Mouse (Mus musculus) heart, embryonic 11.5 days (tissue): ENCODE measurements around the gene Nrtn. TPM values are rescaled to one million over a fixed set of nuclear protein-coding genes. Genes with fewer than 3 reads are reported as not detected.
A peak's percentile ranks its signal among the peaks of the same experiment; 100 is the strongest.

ENCODE experiments used
- ATAC-seq: fragments of 200-750 bp; cut with Nextera tagmentation; replicated peaks from 2 replicates; pipeline ENCODE4 v1.8.0; 2017; ENCODE audit warnings: moderate library complexity; ENCODE audit not compliant: insufficient number of reproducible peaks, low FRiP score, low TSS enrichment
- H3K27ac ChIP-seq: fragments of 300-500 bp; sonication (generic); 2 replicates; pipeline ENCODE4 v1.5.1; 2014; ENCODE audit warnings: mild to moderate bottlenecking, low read depth, low read length
- H3K27me3 ChIP-seq: fragments of 300-500 bp; sonication (generic); 2 replicates; pipeline ENCODE4 v1.6.1; 2014; ENCODE audit warnings: mild to moderate bottlenecking, low read length, mixed read lengths; ENCODE audit not compliant: control insufficient read depth, insufficient read depth
- H3K36me3 ChIP-seq: fragments of 300-500 bp; sonication (generic); 2 replicates; pipeline ENCODE4 v1.6.1; 2014; ENCODE audit warnings: mild to moderate bottlenecking, low read length, moderate library complexity, mixed read lengths; ENCODE audit not compliant: control insufficient read depth, insufficient read depth
- H3K4me1 ChIP-seq: fragments of 300-500 bp; sonication (generic); 2 replicates; pipeline ENCODE4 v1.6.1; 2014; ENCODE audit warnings: low read length; ENCODE audit not compliant: control insufficient read depth, insufficient read depth
- H3K4me2 ChIP-seq: fragments of 300-500 bp; sonication (generic); 2 replicates; pipeline ENCODE4 v1.6.1; 2014; ENCODE audit warnings: mild to moderate bottlenecking, moderate library complexity
- H3K4me3 ChIP-seq: fragments of 300-500 bp; sonication (generic); 2 replicates; pipeline ENCODE4 v1.5.1; 2014; ENCODE audit warnings: low read depth, low read length
- H3K9ac ChIP-seq: fragments of 300-500 bp; sonication (generic); 2 replicates; pipeline ENCODE4 v1.6.1; 2014; ENCODE audit warnings: mild to moderate bottlenecking, low read depth, low read length, moderate library complexity
- H3K9me3 ChIP-seq: fragments of 300-500 bp; sonication (generic); replicated peaks from 2 replicates; pipeline ENCODE4 v1.6.1; 2016; ENCODE audit warnings: low read length; ENCODE audit not compliant: control insufficient read depth
- WGBS: fragments of 180-500 bp; shearing (Covaris S2); extraction: QIAGEN DNeasy Blood & Tissue Kit; methylation state at CpG from one replicate; pipeline ENCODE4 v1.1.7; 2014; ENCODE audit not compliant: insufficient replicate concordance; 5-methylcytosine and 5-hydroxymethylcytosine counted together
- polyA plus RNA-seq: library from polyadenylated mRNA; unstranded; fragments of >200 nt; fragmentation: Nextera tagmentation; extraction: Ambion mirVana; gene quantifications from 2 replicates; pipeline ENCODE4 v1.2.1, GENCODE M21; 2014

The Nrtn gene
- polyA plus RNA-seq, 1 experiment from 2014 or later: 5.2 TPM

DNA sequence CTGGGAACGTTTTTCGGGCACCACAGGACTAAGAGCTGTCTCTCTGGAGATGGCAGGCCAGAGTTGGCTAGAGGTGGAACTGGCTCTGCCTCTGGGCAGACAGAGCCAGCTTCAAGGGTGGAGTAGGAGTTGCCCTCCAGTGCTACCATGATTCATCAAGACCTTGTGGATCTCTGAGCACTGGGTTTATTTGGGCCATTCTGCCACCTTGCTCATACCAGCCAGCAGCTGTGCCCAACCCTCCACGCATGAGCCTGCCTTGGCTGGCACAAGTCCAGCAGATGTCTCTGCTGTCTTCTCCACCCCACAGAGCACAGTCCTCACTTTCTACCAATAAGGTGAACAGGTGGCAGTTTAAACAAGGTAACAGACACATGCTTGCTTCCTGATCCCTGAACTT, 31.6 kb upstream of the Nrtn start:
- 61% methylated on average over 3 of the region's 3 CpGs for WGBS
- Histone ChIP-seq H3K9me3 (no peaks in the 10 kb centered on the region), H3K4me2 (no peak overlapping the region), H3K27ac (no peak overlapping the region), H3K4me1 (peaks cover 10% of the 10 kb centered on the region; the same call in 1 of the 2 replicates), H3K9ac (peak overlapping the region; percentile 43; the same call in 1 of the 2 replicates), H3K36me3 (no peaks in the 10 kb centered on the region), H3K27me3 (no peaks in the 10 kb centered on the region), H3K4me3 (no peak overlapping the region)
- ATAC-seq: no peak

DNA sequence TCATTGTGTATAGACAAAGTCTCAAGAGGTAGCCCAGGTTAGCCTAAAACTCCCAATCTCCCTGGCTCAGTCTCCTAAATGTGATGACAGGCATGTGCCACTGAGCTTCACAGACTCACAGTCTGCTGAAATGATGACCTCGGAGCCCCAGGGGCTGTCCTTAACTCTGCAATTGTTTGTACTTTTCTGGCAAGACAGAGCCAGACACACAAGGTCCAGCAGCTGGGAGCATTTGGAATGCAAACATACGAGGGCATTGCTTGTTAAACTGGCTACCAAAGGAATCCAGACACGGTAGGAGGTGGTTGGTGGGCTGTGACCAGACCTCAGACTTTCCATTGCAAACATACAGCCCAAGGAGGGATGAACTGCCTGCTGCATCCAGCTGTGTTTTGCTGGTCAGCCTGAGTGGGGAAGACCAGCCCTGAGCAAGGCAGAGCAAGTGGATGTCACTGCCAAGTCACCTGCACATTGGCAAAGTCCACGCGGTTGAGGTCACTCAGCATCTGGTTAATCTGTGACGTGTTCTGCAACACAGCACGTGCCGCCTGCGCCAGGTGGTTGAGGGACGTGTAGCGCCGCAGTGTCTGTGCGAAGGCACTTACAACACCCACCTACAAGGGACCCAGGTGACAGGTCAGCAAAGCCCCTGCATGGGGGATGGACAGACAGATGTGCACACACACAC, 23.1 kb upstream of the Nrtn start:
- no peak overlapping the region for H3K27ac ChIP-seq
- no peak overlapping the region for H3K4me2 ChIP-seq
- no peaks in the 10 kb centered on the region for H3K27me3 ChIP-seq
- peaks cover 21% of the 10 kb centered on the region for H3K4me1 ChIP-seq
- peaks cover 5% of the 10 kb centered on the region for H3K36me3 ChIP-seq
- no peak overlapping the region for H3K9ac ChIP-seq
- no peak for ATAC-seq
- 73% methylated on average over 13 of the region's 13 CpGs for WGBS
- no peak overlapping the region for H3K4me3 ChIP-seq
- H3K9me3 ChIP-seq: no peaks in the 10 kb centered on the region; the same call in 1 of the 2 replicates

DNA sequence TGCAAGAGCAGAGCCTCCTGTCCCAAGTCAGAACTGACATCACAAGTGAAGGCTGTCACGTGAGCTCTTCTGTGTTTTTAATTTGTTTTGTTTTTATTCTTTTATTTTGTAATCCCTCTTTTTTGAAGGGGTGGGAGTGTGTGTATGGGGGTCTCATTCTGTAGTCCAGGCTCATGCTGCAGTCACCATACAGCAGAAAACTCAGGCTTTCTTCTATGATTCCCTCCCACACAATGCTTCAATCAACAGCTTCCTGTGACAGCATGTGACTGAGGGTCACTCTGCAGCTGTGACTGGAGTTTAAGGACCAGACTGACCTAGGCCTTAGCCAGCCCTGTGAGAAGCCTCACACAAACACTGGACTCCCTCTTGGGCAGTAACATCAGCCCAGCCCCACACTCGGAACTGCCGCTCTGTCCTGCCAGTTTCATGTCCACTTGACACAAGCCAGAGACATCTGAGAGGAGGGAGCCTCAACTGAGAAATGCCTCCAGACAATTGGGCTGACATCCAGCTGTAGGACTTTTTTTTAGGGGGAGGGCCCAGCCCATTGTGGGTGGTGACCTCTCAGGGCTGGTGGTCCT, 21.5 kb upstream of the Nrtn start:
- 33% methylated on average over 3 of the region's 3 CpGs for WGBS
- Histone ChIP-seq H3K4me1 (peaks cover 23% of the 10 kb centered on the region), H3K9me3 (no peaks in the 10 kb centered on the region; the same call in 1 of the 2 replicates), H3K4me3 (no peak overlapping the region), H3K27me3 (no peaks in the 10 kb centered on the region), H3K27ac (peak overlapping the region; percentile 74), H3K36me3 (peaks cover 5% of the 10 kb centered on the region), H3K4me2 (no peak overlapping the region), H3K9ac (no peak overlapping the region)
- ATAC-seq: peak; percentile 70

DNA sequence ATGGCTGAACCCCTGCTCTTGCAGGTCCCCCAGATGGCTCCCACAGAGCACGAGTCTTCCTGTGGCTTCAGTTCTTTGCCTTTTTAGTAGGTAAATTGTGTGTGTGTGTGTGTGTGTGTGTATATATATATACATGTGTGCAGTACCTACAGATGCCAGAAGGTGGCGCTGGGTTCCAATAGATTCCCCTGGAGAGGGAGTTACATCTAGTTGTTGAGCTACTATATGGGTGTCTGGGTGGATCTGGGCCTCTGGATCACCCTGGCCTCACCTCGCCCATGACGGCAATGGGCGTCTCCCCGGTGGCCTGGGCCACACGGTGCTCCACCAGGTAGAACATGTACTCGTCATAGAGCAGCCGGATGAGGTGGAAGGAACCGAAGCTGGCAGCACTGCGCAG, 20.2 kb upstream of the Nrtn start:
- Histone ChIP-seq H3K4me3 (no peak overlapping the region), H3K4me2 (no peak overlapping the region), H3K27me3 (no peaks in the 10 kb centered on the region), H3K4me1 (peaks cover 27% of the 10 kb centered on the region), H3K9ac (no peak overlapping the region), H3K27ac (no peak overlapping the region), H3K9me3 (no peaks in the 10 kb centered on the region; the same call in 1 of the 2 replicates), H3K36me3 (peaks cover 5% of the 10 kb centered on the region)
- no peak for ATAC-seq
- 89% methylated on average over 11 of the region's 11 CpGs for WGBS

DNA sequence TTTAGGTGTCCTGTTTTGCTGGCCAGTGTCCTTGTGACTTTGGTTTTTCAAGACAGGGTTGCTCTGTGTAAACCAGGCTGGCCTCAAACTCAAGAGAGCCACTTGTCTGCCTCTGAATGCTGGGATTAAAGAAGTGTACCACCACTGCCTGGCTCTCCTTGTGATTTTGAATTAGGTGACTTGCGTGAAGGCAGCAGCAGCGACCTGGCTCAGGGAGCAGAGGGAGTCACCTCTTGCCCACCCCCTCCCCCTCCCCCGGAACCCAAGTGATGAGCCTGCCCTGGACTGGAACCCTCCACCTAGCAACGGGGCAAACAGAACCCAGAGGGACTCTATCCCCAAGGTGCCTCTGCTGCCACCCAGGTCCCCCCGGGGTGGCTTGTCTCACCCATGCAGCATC, 12.6 kb upstream of the Nrtn start, which contains the start of gene Prr22:
TSS of gene Prr22 (plus strand) at position 301 of the 400 bp plus-strand sequence.
- no peak for ATAC-seq
- Histone ChIP-seq H3K4me2 (no peak within 1 kb of the TSS), H3K9ac (no peak within 1 kb of the TSS), H3K4me3 (no peak within 1 kb of the TSS), H3K36me3 (peaks cover 26% of the 10 kb centered on the region), H3K9me3 (no peaks in the 10 kb centered on the region), H3K27me3 (no peaks in the 10 kb centered on the region), H3K27ac (no peak within 1 kb of the TSS), H3K4me1 (peaks cover 11% of the 10 kb centered on the region; the same call in 1 of the 2 replicates)
- WGBS: 86% methylated on average over 5 of the region's 5 CpGs

DNA sequence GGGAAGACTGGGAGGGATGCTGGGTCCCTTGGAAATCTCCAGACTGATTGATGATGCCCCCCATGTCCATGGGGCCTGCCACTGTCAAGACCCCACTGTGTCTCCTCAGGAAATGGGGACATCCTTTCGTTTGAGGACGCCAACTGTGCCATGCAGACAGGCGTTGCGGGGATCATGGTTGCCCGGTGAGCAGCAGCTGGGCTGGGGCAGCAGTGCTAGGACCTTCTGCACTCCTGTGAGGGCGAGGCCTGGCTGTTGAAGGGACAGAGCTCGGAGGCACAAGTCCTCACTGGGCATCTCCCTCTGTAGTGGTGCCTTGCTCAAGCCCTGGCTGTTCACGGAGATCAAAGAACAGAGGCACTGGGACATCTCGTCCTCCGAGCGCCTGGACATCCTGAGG, 11.6 kb upstream of the Nrtn start:
- Histone ChIP-seq H3K27ac (no peak overlapping the region), H3K36me3 (peaks cover 26% of the 10 kb centered on the region), H3K9ac (no peak overlapping the region), H3K4me3 (no peak overlapping the region), H3K9me3 (no peaks in the 10 kb centered on the region), H3K4me2 (no peak overlapping the region), H3K27me3 (no peaks in the 10 kb centered on the region), H3K4me1 (peaks cover 9% of the 10 kb centered on the region; the same call in 1 of the 2 replicates)
- no peak for ATAC-seq
- WGBS: 90% methylated on average over 11 of the region's 11 CpGs

DNA sequence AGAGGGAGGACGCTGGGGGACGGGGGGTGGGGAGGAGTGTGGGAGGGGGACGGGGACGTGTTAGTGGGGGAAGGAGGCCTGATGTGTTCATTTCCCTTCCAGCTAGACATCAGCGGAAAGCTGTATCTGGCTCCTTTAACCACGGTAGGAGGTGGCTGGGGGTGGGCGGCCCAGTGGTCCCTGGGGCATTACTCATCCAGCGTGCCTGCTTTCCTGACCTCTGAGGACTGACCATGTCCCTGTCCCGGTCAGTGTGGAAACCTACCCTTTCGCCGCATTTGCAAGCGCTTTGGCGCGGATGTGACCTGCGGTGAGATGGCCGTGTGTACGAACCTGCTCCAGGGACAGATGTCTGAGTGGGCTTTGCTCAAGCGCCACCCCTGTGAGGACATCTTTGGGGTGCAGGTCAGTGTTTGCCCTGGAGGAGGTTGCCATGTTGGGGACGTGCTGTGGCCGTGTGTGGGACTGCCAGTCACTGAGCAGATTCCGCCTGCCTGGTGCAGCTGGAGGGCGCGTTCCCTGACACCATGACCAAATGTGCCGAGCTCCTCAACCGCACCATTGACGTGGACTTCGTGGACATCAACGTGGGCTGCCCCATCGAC, 10.3 kb upstream of the Nrtn start:
- Histone ChIP-seq H3K4me1 (peaks cover 12% of the 10 kb centered on the region; the same call in 1 of the 2 replicates), H3K27ac (no peak overlapping the region), H3K9me3 (no peaks in the 10 kb centered on the region), H3K4me2 (no peak overlapping the region), H3K27me3 (no peaks in the 10 kb centered on the region), H3K4me3 (no peak overlapping the region), H3K9ac (no peak overlapping the region), H3K36me3 (peaks cover 26% of the 10 kb centered on the region)
- WGBS: 96% methylated on average over 29 of the region's 29 CpGs
- no peak for ATAC-seq

DNA sequence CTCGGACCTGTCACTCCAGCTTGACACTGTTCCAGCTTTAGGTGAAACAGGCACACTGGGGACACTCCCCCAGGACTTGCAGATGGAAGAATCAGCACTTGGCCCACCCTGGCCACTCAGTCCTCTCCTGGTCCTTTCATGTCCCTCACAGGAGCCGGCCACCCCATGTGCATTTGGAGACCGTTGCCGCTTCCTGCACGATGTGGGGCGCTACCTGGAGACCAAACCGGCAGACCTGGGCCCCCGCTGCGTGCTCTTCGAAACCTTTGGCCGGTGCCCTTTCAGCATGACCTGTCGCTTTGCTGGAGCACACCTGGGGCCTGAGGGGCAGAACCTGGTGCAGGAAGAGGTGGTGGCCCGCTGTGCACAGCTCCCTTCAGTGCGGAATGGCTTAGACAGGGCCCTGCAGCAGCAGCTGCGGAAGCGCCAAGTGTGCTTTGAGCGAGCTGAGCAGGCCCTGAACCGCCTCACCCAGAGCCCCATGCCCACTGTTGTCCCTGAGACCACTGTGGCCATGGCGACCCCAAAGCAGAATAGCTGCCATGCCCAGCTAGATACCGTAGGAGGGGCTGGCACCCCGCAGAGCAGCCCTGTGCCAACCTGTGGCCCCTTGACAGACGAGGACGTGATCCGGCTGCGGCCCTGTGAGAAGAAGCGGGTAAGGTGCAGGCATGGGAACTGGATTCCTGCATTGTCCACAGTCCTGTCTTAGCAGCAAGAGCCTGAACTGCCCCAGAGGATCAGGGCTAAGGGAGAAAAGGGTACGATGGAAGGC, 9.5 kb upstream of the Nrtn start:
- Histone ChIP-seq H3K9ac (no peak overlapping the region), H3K4me2 (no peak overlapping the region), H3K36me3 (peaks cover 26% of the 10 kb centered on the region), H3K27ac (no peak overlapping the region), H3K27me3 (no peaks in the 10 kb centered on the region; the same call in 1 of the 2 replicates), H3K4me3 (no peak overlapping the region), H3K9me3 (no peaks in the 10 kb centered on the region), H3K4me1 (peaks cover 18% of the 10 kb centered on the region)
- WGBS: 96% methylated on average over 27 of the region's 27 CpGs
- no peak for ATAC-seq
